Mouse (Mus musculus): ENCODE results near the gene Ccdc73.
A peak's percentile ranks its signal among the peaks of the same experiment; 100 is the strongest.
"Not testable (repeated sequence)": the region's sequence is repeated elsewhere in the genome, so short reads cannot be mapped to it uniquely, and the experiment has no call there.

Ccdc73 gene

DNA sequence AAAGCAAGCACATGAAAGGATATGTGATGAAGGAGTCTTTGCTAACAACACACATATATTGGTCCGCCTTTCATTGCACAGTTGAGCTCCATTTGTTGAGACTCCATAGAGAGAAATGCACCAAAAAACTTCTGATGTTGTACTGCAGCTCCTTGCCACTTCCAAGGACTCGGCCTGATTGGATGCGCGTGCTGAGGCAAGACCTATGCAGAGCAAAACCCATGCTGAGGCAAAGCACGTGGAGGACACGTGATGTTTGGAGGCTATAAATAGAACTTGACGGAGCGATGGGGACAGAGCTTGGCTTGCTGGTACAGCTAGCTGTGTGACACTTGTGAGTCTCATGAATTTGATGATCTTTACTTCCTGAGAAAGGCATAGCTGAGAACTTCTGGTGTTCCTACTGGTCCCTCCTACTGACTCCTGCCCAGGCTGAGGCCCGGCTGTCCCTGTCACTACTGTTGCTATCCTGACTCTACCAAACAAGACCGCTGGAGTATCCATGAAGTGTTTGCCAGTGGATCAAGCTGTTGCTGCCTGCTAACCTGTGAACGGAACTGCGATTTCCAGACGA, at the start of gene Ccdc73:
Gene Ccdc73, plus strand, starts transcription at position 524 of the 574 bp plus-strand sequence.
- no peak for DNase-seq (ENCODE audit: low spot score in 2 of 2)

DNA sequence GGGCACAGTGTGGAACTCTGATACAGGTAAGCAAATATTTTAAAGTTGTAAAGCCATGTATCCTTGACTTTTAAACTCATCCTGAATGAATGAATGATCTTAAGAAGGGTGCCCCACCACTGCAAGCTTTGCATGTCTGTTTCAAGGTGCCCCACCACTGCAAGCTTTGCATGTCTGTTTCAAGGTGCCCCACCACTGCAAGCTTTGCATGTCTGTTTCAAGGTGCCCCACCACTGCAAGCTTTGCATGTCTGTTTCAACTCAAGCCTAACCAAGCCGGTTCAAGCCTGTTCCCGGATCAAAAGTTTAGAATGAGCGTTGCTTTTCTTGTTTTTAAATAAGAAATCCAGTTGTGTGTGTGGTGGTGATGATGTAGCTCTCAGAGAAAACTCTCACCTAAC, 48.8 kb upstream of the Ccdc73 start:
- not testable (repeated sequence) for DNase-seq (ENCODE audit: low spot score in 2 of 2)

DNA sequence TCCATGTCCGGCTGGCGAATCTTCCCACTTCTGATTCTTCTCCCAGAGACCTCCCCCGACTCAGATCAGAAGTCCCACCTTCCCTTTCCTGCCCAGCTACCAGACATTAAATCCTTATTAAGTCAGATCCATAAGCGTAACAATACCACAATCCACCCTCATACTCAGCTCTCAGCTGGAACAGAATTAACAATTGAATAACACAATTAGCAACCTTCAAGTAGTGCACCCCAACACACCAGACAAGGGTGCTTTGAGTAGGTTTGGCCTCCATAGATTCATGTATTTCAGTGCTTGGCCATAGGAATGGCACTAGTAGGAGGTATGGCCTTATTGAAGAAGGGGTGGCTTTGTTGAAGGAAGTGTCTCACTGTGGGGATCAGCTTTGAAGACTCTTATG, 41.4 kb upstream of the Ccdc73 start:
- DNase-seq (ENCODE audit: low spot score in 2 of 2): no peak

DNA sequence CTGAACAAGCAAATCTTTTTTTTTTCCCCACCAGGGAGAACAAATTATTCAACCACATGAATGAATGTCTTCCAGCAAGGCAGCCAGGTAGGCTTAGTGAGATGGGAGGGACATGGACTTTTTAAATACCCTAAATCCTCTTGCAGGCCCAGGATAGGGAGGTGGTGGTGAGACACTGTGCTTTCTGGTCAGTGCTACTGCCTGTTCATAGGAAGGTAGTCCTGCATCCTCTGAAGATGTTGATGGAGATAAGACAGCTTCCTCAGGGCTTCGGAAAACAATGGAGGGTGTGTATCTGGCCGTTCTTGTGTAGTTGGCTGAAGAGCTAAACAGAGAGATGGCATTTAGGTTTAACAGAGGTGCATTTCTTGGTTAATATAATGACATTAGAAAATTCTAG, 35.1 kb upstream of the Ccdc73 start:
- no peak for DNase-seq (ENCODE audit: low spot score in 2 of 2)

DNA sequence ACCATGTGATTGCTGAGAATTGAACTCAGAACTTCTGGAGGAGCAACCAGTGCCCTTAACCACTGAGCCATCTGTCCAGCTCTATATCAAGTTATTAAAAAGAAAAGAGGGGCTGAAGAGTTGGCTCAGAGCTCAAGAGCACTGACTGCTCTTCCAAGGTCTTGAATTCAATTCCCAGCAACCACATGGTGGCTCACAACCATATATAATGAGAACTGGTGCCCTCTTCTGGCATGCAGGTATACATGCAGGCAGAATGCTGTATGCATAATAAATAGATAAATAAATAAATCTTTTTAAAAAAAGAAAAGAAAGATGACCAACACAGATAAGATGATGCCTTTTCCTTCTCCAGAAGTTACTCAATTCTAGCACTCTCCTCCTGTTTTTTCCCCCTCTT, 26.6 kb upstream of the Ccdc73 start:
- DNase-seq (ENCODE audit: low spot score in 2 of 2): no peak

DNA sequence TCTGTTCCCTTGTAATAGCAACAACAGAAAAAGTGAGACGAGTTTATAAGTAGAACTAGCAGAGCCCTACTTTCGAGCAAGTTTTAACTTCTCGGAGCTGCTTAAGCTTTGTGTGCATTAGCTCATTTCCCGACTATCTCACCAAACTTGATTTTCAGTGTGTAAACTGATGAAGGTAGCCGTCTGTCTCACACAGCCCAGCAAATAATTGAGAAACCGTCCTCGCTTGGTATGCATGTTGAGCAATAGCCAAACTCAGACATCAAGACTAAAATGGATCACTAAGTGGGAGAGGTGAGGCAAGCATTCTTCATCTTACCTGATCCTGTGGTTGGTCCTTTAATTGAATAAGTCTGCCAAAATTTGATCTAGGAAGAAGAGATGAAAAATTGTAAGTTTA, 25.9 kb upstream of the Ccdc73 start:
- DNase-seq (ENCODE audit: low spot score in 2 of 2): no peak

DNA sequence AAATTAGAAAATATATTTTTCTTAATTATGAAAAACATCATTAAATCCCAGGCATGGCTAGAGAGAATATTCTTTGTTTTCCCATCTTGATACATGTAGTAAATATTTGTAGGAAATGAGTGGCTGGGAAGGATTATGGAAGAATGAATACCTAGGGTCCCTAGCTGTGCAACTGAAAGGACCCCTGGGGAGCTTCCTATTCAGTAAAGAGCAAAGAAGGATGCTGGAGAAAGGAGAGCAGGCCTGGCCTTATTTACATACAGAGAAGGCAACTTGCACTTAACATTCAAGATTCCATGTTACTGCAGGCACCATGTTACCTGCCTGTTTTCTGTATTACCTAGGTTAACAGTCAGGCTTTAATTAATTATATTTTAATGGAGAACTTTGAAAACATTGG, 25.0 kb upstream of the Ccdc73 start:
- DNase-seq (ENCODE audit: low spot score in 2 of 2): no peak

DNA sequence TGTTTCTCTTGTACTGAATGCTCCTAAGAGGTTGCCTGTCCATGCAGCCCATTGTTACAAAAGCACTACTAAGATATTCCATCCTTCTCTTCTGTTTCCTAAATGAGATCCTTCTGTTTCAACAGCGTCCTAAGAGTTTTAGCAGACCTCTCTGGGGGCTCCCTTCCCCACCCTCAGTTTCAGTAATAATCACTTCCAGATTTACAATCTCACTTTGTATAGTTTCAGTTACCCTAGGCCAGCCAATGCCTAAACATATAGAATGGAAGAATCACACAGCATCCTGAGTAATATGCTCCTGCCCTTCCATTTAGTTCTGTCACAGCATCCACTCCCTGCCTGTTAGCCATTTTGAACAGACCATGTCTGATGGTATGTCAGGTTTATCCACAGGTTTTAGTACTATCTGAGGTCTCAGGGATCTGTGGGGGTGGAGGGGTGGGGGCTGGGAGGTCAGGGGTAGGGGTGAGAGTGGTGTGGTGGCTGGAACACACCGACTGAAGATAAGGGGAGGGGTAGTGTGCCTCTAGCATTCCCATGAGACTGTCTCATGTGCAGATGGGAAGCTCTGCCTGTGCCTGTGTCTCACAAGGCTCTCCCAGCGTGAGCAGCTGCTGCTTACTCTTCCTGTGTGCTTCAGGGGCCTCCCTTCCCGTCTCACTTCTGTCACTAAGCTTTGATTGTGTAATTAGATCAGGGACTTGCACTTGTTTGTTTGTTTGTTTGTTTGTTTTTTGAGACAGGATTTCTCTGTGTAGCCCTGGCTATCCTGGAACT, 20.8 kb upstream of the Ccdc73 start:
- no peak for DNase-seq (ENCODE audit: low spot score in 2 of 2)

DNA sequence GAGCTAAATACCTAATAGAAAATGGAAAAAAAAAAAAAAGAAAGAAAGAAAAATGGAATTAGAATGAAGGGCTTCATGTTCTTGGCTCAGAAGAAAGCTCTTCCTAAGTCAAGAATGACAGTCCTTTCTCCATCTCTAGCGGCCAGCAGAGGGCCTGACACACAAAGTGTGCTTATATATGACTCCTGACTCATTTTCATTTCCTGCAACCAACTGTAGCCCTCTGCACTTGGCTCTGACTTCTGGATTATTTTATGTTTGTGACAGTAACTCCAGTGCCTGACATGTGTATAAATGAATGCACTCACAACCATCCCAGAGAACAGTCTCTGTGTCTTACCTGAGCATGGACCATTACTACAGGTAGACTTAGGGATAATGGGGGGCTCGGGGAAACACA, 20.0 kb upstream of the Ccdc73 start:
- DNase-seq (ENCODE audit: low spot score in 2 of 2): no peak

DNA sequence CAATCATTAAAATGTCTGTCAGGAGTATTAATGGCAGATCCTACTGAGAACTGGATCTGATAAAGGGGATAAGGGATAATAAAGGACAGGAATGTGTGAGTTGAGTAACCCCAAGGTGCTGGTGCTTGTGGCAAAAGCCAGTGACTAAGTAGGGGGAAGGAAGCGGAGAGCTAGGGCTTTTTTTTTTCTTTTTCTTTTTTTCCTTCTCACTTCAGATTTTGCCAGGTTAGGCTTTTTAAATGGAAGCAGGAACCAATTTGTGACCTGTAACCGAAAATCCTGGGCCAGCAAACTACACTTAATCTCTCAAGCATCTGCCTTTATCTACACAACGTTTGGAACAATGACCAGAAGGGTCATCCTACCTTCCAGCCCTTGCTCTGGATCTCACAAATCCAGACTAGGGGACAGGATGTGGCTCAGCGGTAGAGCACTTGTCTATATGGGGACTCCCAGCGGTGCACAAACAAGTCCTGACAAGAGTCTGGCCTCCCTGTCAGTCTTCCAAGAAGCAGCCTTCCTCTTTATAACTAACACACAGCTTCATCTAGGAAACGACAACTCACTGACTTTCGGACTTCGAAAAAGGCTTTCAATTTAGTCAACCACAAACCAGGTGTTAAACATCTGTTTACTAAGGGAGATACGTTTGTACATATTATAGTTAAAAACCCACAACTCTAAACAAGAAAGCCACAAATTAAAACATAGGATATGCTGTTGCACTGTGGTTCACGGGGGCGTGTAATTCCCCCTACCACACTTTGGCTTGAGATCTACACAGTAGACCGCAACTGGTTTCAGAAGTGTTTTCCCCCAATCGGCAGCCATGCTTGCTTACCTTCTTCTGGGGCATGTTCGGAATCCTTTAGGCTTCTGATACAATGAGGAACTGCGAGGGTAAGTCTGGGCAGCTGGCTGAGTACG, 19.1 kb upstream of the Ccdc73 start:
- DNase-seq (ENCODE audit: low spot score in 2 of 2): no peak

DNA sequence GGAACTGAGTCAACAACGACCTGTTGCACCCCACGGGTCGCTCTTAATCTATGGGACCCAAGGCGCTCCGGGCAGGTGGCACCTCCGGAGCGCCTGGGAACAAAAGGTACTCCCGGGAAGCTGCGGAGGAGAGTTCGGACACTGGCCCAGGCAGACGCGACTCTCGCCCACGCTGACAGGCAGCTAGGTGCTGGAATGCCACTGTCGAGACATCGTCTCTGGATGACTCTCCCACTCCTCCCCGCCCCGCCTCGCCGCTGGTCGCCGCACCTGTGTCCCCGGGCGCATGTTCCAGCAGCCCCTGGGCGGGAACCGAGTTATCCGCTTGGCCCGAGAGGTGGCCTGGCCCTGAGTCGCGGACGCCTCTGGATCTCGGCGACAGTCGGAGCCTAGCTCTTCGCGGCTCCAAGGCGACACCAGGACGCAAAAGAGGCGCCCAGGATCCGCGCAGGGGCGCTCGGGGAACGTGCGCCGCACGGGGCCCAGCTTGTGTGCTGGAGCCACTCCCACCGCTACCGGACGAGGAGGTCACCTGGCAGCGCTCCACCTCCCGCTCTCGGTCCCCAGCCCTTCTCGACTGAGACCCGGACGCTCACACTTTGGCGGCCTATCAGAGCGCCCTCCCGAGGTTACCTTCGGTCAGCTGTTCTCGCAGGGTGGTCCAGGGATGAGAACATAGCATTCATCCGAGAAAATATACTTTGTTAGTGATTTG, 18.2 kb upstream of the Ccdc73 start, which contains the start of gene Prrg4:
Gene Prrg4, minus strand, starts transcription at position 601 of the 715 bp plus-strand sequence.
- DNase-seq (ENCODE audit: low spot score in 2 of 2): peak; percentile 19

DNA sequence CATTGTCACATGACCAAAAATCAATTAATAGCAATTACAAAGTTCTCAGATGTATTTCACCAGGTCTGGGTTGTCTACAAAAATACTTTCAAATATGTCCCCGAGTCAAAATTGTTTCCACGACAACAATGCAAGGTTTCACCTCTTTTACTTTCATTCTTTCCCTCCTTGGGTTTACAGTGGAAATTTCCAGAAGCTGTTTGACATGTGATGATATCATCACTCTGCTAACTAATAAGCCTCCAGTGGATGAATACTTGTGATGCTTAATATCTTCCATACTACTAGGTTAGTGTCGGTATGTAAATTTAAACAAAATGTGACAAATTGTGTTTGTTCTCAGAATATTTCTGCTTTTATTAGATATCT, 17.6 kb upstream of the Ccdc73 start:
- DNase-seq (ENCODE audit: low spot score in 2 of 2): no peak

DNA sequence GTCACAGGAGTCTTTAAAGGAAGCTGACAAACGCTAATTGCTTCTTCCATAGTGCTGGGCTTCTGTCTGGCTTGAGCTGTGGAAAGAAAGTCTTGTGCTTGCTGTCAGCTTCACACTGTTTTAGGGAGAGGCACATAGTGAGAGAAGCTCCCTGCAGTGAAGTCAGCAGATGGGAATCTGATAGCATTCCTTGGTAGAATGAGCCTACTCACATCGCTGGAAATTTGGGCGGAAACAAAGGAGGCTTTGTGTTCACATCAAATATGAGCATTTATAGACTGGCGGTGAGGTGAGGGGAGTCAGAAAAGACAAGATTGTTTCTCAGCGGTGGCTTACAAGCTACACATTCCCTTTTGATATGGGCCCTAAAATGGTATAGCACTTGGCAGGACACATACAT, 15.9 kb upstream of the Ccdc73 start:
- DNase-seq (ENCODE audit: low spot score in 2 of 2): no peak

DNA sequence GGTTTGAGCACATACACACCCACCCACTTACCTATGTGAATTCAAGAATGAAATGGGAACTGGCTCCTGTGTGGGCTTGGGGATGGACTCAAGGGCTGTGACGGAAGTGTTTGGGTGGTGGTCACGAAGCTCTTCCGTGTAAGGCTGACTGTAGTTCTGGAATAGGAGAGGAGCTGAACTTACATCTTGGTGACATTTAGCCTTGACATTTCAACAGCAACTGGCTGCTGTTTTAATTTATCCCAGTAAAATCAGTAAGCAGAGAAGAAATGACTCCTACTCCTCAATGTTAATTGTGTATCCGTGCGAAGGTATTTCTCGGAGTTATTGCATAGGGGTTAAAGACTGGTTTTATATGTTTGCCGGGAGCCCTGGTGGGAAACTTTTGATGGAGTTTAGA, 15.1 kb upstream of the Ccdc73 start:
- no peak for DNase-seq (ENCODE audit: low spot score in 2 of 2)

DNA sequence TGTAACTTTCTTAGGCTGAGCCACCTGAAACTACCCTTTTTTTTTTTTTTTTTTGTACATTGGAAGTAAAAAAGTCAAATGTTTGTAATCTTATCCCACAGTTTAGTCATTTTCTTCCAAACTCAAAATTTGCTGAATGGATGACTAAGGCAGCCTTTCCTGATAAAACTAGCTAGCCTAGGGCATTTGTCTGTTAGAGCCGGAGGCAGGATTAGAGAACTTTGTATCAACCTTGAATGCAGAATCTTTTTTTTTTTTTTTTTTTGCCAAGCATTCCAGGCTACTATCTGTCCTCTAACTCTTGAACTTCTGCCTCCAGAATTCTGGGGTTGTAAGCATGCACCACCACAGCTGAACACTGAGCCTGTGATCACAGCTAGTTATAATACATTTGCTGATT, 12.8 kb upstream of the Ccdc73 start:
- DNase-seq (ENCODE audit: low spot score in 2 of 2): no peak

DNA sequence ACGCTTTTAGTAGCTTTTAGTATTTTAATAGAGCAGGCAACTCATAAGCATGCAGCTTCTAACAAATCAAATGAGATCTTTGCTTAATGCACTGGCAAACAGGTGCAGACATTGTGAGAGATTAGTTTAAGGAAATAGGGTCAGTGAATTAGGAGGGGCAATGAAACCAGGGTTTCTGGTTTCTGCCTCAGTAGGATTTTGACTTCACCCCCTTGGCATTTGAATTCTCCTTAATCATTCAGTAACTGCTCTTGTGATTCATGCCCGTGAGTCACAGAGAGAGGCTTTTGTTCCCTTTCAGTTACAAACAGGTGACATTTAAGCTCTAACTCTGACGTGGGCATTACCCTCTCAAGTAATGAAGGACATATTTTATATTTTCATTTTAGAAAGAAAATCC, 11.9 kb upstream of the Ccdc73 start:
- no peak for DNase-seq (ENCODE audit: low spot score in 2 of 2)

DNA sequence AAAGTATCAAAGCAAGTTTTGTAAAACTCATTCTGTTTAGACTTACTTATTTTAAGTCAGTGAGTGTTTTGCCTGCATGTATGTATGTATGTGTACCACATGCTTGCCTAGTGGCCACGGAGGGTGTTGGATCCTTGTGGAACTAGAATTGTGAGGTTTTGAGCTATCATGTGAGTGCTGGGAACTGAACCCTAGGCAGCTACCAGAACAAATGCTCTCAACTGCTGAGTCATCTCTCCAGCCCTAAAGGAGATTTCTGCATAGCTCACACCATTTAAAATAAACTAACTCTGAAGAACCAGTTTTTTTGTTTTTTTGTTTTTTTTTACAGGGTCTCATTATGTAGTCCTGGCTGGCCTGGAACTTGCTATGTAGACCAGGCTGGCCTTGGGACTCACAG, 11.4 kb upstream of the Ccdc73 start:
- DNase-seq (ENCODE audit: low spot score in 2 of 2): no peak

DNA sequence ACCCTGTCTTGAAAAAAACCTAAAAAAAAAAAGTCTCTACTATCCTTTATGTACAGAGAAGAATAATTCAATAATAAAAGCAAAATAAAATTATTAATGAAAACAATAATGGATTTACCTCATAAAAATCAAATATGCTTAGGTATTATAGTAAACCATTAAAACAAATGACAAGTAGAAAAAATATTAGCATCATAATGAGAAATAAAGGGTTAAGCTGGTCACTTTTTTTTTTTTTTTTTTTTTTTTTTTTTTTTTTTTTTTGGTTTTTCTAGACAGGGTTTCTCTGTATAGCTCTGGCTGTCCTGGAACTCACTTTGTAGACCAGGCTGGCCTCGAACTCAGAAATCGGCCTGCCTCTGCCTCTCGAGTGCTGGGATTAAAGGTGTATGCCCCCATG, 9.5 kb upstream of the Ccdc73 start:
- not testable (repeated sequence) for DNase-seq (ENCODE audit: low spot score in 2 of 2)

DNA sequence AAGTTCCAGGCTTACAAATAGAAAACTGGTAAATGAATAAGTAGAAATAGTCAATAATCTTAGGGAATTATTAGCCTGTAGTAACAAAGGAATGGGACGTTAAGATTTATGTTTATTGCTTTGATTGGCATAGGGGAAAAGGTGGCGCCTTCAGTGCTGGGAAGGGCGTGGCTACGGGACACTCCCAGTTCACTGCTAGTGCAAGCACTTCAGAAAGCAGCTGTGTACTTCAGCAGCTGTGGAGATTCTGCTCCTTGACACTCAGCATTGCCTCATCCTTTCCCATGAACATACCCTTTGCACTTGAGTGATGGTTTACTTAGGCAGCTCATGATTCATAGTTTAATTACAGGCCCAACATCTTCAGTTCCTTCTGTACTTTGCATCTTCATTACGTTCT, 8.5 kb upstream of the Ccdc73 start:
- no peak for DNase-seq (ENCODE audit: low spot score in 2 of 2)

DNA sequence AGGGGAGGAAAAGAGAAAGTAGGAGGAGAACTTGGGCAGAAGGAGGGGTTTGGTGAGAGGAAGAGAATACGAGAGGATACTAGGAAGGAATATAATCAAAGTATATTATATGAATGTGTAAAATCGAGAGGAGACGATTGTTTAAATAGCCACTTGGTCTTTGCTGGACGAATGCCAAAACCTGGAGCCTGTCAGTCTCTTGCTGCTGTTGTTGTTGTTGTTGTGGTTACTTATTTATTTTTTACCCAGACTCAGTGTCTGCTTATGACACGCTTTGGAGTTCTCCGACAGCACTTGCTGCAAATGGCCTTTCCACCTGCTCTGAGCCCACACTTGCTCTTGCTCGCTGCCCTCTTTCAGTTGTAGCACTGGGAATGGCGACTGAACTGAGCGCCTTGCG, 7.2 kb upstream of the Ccdc73 start:
- DNase-seq (ENCODE audit: low spot score in 2 of 2): no peak

DNA sequence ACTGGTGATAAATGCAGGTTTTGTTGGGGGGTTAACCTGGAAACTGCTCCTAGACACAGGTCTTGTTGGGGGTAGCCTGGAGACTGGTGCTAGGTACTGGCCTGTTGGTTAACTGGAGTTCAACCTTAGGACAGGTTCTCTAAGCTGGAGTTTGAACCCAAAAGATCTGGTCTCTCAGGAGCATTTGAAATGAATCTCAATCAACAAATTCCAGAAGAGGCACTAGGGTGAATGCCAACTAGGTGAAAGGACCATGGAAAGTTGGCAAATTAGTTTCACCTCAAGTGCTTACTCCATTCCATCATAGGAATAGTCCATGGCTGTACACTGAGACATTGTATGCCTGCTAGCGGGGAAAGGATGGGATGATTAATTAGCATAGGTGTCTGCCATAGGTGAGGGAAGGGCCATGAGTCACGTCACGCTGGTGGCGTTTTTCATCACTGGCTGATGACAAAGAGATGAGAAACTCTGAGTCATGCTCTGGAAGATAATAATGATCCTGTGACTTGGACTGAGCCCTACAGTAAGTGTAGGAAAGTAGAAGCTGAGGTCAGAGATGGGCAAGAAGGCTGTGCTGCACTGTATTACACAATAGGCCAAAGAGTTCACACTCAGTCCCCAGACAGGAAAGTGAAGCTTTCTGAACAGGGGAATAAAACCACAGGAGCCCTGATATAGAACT, 3.3 kb upstream of the Ccdc73 start:
- no peak for DNase-seq (ENCODE audit: low spot score in 2 of 2)

Data from frontal cortex, postnatal 10 days (tissue).